Mouse (Mus musculus) intestine, postnatal 0 days (tissue): ENCODE measurements around the gene Smyd4. TPM values are rescaled to one million over a fixed set of nuclear protein-coding genes. Genes with fewer than 3 reads are reported as not detected.

Source experiments
- ATAC-seq: fragments of 200-750 bp; cut with Nextera tagmentation; 2 replicates; pipeline ENCODE4 v1.8.0; 2017; ENCODE audit warnings: mild to moderate bottlenecking, moderate TSS enrichment, moderate library complexity
- H3K27ac ChIP-seq: fragments of 300-500 bp; sonication (generic); 2 replicates; pipeline ENCODE4 v1.5.1; 2014; ENCODE audit warnings: mild to moderate bottlenecking, low read depth, low read length, moderate library complexity
- H3K27me3 ChIP-seq: fragments of 300-500 bp; sonication (generic); replicated peaks from 2 replicates; pipeline ENCODE4 v1.6.1; 2014; ENCODE audit warnings: low read length, mixed read lengths; ENCODE audit not compliant: control insufficient read depth, insufficient read depth
- H3K36me3 ChIP-seq: fragments of 300-500 bp; sonication (generic); 2 replicates; pipeline ENCODE4 v1.6.1; 2014; ENCODE audit warnings: mild to moderate bottlenecking, moderate library complexity; ENCODE audit not compliant: control insufficient read depth, insufficient read depth
- H3K4me1 ChIP-seq: fragments of 300-500 bp; sonication (generic); replicated peaks from 2 replicates; pipeline ENCODE4 v1.6.1; 2014; ENCODE audit warnings: antibody characterized with exemption, low read length, mixed read lengths; ENCODE audit not compliant: control insufficient read depth, insufficient read depth
- H3K4me2 ChIP-seq: fragments of 300-500 bp; sonication (generic); replicated peaks from 2 replicates; pipeline ENCODE4 v1.6.1; 2014; ENCODE audit warnings: low read depth, mild to moderate bottlenecking, moderate library complexity
- H3K4me3 ChIP-seq: fragments of 300-500 bp; sonication (generic); 2 replicates; pipeline ENCODE4 v1.5.1; 2014; ENCODE audit warnings: low read depth, low read length
- H3K9ac ChIP-seq: fragments of 300-500 bp; sonication (generic); 2 replicates; pipeline ENCODE4 v1.6.1; 2014; ENCODE audit warnings: mild to moderate bottlenecking, low read depth, low read length
- H3K9me3 ChIP-seq: fragments of 300-500 bp; sonication (generic); 2 replicates; pipeline ENCODE4 v1.6.1; 2016; ENCODE audit warnings: mixed run types; ENCODE audit not compliant: control insufficient read depth
- CTCF ChIP-seq: sonication (generic); IDR thresholded peaks from 2 replicates; pipeline ENCODE4 v1.5.1; 2016; ENCODE audit warnings: low read depth, mild to moderate bottlenecking, control low read depth, antibody characterized with exemption, moderate library complexity
- WGBS: fragments of 180-500 bp; shearing (Covaris S2); extraction: QIAGEN DNeasy Blood & Tissue Kit; methylation state at CpG from one replicate; pipeline ENCODE4 v1.1.7; 2014; 5-methylcytosine and 5-hydroxymethylcytosine counted together
- polyA plus RNA-seq: library from polyadenylated mRNA; unstranded; fragments of >200 nt; fragmentation: Nextera tagmentation; extraction: Ambion mirVana; gene quantifications from 2 replicates; pipeline ENCODE4 v1.2.1, GENCODE M21; 2015

Smyd4 gene
- polyA plus RNA-seq, 1 experiment from 2014 or later: 3.1 TPM

DNA sequence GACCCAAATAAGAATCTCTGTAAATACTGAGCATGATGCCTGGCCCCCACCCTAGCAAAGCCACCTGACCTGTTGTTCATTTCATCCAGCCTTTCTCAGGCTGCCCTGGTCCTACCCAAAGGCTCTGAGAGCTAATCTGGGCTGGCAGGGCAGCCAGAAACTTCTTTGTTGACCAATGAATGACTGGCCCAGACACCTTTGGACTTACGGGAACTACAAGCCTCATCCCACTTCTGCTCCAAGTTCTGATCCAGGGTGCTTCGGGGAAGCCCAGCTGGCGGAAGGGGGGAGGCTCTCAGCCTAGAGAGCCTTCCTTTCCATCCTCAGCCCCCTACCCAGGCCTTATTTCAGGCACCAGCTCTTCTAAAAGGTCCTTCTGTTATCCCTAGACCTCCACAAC lies 90.6 kb downstream of the Smyd4 start:
- WGBS: 73% methylated on average over 3 of the region's 3 CpGs

GRCm38 (mm10) chr11:75439363-75439762 lies 91.1 kb downstream of the Smyd4 start, which contains the start of gene Serpinf2:
TSS of gene Serpinf2 (minus strand) at chr11:75439591.
- no peak for TF ChIP-seq CTCF
- Histone ChIP-seq H3K4me1 (no peaks in the 10 kb centered on the region), H3K27me3 (no peaks in the 10 kb centered on the region), H3K9ac (no peak within 1 kb of the TSS), H3K4me2 (0 out of 2 replicates have a peak within 1 kb of the TSS, but pooled peaks have one; percentile 2), H3K4me3 (no peak within 1 kb of the TSS), H3K9me3 (no peaks in the 10 kb centered on the region), H3K27ac (no peak within 1 kb of the TSS), H3K36me3 (peaks cover 30% of the 10 kb centered on the region)
- ATAC-seq: no peak
- 45% methylated on average over 6 of the region's 6 CpGs for WGBS

More for the DNA sequence above, 90.6 kb downstream of the Smyd4 start:
- Histone ChIP-seq H3K4me2 (no peak overlapping the region), H3K4me3 (no peak overlapping the region), H3K9ac (no peak overlapping the region), H3K36me3 (peaks cover 24% of the 10 kb centered on the region), H3K9me3 (no peaks in the 10 kb centered on the region), H3K27me3 (no peaks in the 10 kb centered on the region), H3K4me1 (no peaks in the 10 kb centered on the region), H3K27ac (no peak overlapping the region)
- no peak for TF ChIP-seq CTCF
- ATAC-seq: no peak

GRCm38 (mm10) chr11:75439951-75440350 lies 91.7 kb downstream of the Smyd4 start:
- no peaks in the 10 kb centered on the region for H3K9me3 ChIP-seq
- 87% methylated on average over 3 of the region's 3 CpGs for WGBS
- H3K4me3 ChIP-seq: no peak overlapping the region
- H3K27ac ChIP-seq: no peak overlapping the region
- H3K27me3 ChIP-seq: no peaks in the 10 kb centered on the region
- H3K4me2 ChIP-seq: no peak overlapping the region
- ATAC-seq: no peak
- H3K4me1 ChIP-seq: no peaks in the 10 kb centered on the region
- H3K36me3 ChIP-seq: peaks cover 35% of the 10 kb centered on the region
- no peak overlapping the region for H3K9ac ChIP-seq
- TF ChIP-seq CTCF: no peak

DNA sequence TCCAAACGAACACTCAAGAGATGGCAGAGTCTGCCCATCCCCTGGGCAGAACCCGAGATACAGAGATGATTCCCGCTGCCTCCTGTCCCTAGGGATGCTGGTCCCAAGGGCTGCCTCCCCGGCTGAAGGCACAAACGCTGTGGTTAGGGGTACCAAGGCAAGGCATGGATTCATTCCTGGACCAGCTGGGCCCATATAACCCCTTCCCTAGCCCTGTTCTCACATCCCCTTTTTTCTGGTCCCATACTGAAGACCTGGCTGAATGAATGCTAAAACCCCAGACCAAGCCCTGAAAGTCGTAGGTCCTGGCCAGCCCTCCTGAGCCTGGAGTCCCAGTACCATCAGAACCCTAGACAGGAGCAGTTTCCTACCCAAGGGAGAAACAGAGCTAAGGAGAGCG lies 92.8 kb downstream of the Smyd4 start:
- H3K4me1 ChIP-seq: no peaks in the 10 kb centered on the region
- H3K4me2 ChIP-seq: no peak overlapping the region
- H3K9me3 ChIP-seq: no peaks in the 10 kb centered on the region
- 75% methylated on average over 7 of the region's 7 CpGs for WGBS
- H3K36me3 ChIP-seq: peaks cover 46% of the 10 kb centered on the region
- no peak overlapping the region for H3K9ac ChIP-seq
- TF ChIP-seq CTCF: no peak
- no peak overlapping the region for H3K4me3 ChIP-seq
- no peak overlapping the region for H3K27ac ChIP-seq
- ATAC-seq: no peak
- no peaks in the 10 kb centered on the region for H3K27me3 ChIP-seq

DNA sequence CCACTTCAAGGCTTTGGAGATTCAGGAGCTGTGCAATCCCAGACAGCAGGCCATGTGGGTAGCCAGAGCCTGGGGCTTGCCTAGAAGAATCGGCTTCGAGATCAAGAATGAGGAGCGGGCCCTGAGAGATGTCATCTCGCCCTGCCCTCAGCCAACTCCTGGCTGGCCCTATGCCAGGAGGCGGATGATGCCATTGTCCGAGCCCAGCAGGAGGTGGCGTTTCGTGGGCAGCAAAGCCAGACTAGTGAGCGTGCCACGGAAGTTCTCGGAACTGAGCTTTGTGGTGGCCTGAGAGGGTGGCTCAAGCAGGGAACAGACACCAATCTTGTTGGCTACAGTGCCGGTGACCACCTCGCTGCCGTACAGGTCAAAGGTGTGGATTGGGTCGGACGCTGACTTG lies 93.4 kb downstream of the Smyd4 start:
- H3K36me3 ChIP-seq: peaks cover 48% of the 10 kb centered on the region
- no peak for ATAC-seq
- no peak overlapping the region for H3K9ac ChIP-seq
- 94% methylated on average over 16 of the region's 16 CpGs for WGBS
- no peak for TF ChIP-seq CTCF
- H3K27ac ChIP-seq: no peak overlapping the region
- no peaks in the 10 kb centered on the region for H3K9me3 ChIP-seq
- H3K4me1 ChIP-seq: no peaks in the 10 kb centered on the region
- no peaks in the 10 kb centered on the region for H3K27me3 ChIP-seq
- no peak overlapping the region for H3K4me2 ChIP-seq
- H3K4me3 ChIP-seq: no peak overlapping the region

GRCm38 (mm10) chr11:75443711-75444110 lies 95.5 kb downstream of the Smyd4 start:
- Histone ChIP-seq H3K27ac (no peak overlapping the region), H3K4me2 (no peak overlapping the region), H3K9ac (no peak overlapping the region), H3K36me3 (peaks cover 69% of the 10 kb centered on the region), H3K4me3 (no peak overlapping the region), H3K4me1 (no peaks in the 10 kb centered on the region), H3K9me3 (no peaks in the 10 kb centered on the region), H3K27me3 (no peaks in the 10 kb centered on the region)
- no peak for TF ChIP-seq CTCF
- WGBS: 69% methylated on average over 8 of the region's 8 CpGs
- ATAC-seq: no peak

DNA sequence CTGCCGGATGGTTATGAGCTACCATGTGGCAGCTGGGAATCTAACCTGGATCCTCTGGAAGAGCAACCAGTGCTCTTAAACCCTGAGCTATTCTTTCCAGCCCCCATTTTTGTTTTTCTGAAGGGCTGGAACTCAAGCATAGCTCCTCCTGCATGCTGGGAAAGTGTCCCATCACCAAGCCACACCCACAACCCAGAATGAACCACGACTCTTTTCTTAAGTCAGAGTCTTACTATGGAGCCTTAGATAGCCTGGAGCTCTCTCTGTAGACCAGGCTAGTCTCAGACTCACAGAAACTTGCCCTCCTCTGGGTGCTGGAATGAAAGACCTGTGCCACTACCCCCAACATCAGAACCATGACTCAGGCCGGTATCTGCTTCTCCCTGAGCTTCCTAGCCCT lies 100.3 kb downstream of the Smyd4 start:
- ATAC-seq: no peak
- peaks cover 80% of the 10 kb centered on the region for H3K36me3 ChIP-seq
- no peaks in the 10 kb centered on the region for H3K9me3 ChIP-seq
- no peak overlapping the region; the same call in 1 of the 2 replicates for H3K27ac ChIP-seq
- H3K4me3 ChIP-seq: no peak overlapping the region
- H3K9ac ChIP-seq: no peak overlapping the region
- H3K4me1 ChIP-seq: no peaks in the 10 kb centered on the region
- no peaks in the 10 kb centered on the region for H3K27me3 ChIP-seq
- no peak overlapping the region for H3K4me2 ChIP-seq
- 80% methylated on average over 3 of the region's 3 CpGs for WGBS
- no peak for TF ChIP-seq CTCF
